Mouse (Mus musculus) spleen, adult 2 months (tissue): ENCODE results near the gene Nexn.

Source experiments
- CTCF ChIP-seq: fragments of 200-500 bp; IDR thresholded peaks from 2 replicates; pipeline ENCODE4 v1.5.1; 2011; ENCODE audit warnings: mild to moderate bottlenecking, inconsistent platforms; ENCODE audit not compliant: insufficient read depth, insufficient read length, insufficient replicate concordance; ENCODE audit errors: extremely low read depth
- POLR2A ChIP-seq: fragments of 200-500 bp; IDR thresholded peaks from 2 replicates; pipeline ENCODE4 v1.6.1; 2011; ENCODE audit warnings: low read depth, low read length, inconsistent platforms

- TF ChIP-seq CTCF, result no peak
- no peak for TF ChIP-seq POLR2A
These were observed 5.7 kb upstream of the Nexn start for GRCm38 (mm10) chr3:152271876-152272275.
